Mouse (Mus musculus) heart, adult 2 months (tissue): ENCODE results near the gene Tas1r1. TPM values are rescaled to one million over a fixed set of nuclear protein-coding genes. Genes with fewer than 3 reads are reported as not detected.

Source experiments
- DNase-seq, 2 experiments: peaks; one replicate each; pipeline ENCODE4 v3.0.0; 2021
- H3K27ac ChIP-seq: fragments of 200-600 bp; 2 replicates; pipeline ENCODE4 v1.8.1; 2022
- H3K27me3 ChIP-seq: fragments of 200-500 bp; 2 replicates; pipeline ENCODE4 v1.6.1; 2012; ENCODE audit warnings: mild to moderate bottlenecking, low read length, inconsistent platforms, mixed read lengths; ENCODE audit not compliant: control insufficient read depth, insufficient read depth
- H3K36me3 ChIP-seq: fragments of 200-500 bp; 2 replicates; pipeline ENCODE4 v1.6.1; 2012; ENCODE audit warnings: low read length, inconsistent platforms; ENCODE audit not compliant: control insufficient read depth, insufficient read depth
- H3K4me1 ChIP-seq: fragments of 200-500 bp; 2 replicates; pipeline ENCODE4 v1.6.1; 2011; ENCODE audit warnings: low read length; ENCODE audit not compliant: control insufficient read depth, insufficient read depth
- H3K4me3 ChIP-seq: fragments of 200-600 bp; 2 replicates; pipeline ENCODE4 v1.8.1; 2022
- H3K79me2 ChIP-seq: fragments of 200-500 bp; replicated peaks from 2 replicates; pipeline ENCODE4 v1.6.1; 2012; ENCODE audit warnings: mild to moderate bottlenecking, inconsistent platforms, low read length, moderate library complexity, mixed read lengths; ENCODE audit not compliant: control insufficient read depth, insufficient read depth
- H3K9ac ChIP-seq: fragments of 200-500 bp; 2 replicates; pipeline ENCODE4 v1.6.1; 2012; ENCODE audit warnings: low read depth, mild to moderate bottlenecking, control low read depth, inconsistent platforms, low read length, mixed read lengths
- CTCF ChIP-seq: fragments of 200-600 bp; IDR thresholded peaks from 2 replicates; pipeline ENCODE4 v1.8.1; 2022; ENCODE audit warnings: antibody characterized with exemption, mild to moderate bottlenecking, moderate library complexity
- EP300 ChIP-seq: fragments of 200-500 bp; IDR thresholded peaks from 2 replicates; pipeline ENCODE4 v1.6.1; 2011; ENCODE audit warnings: low read depth, low read length, control low read depth; ENCODE audit not compliant: insufficient read depth
- POLR2A ChIP-seq: fragments of 200-500 bp; IDR thresholded peaks from 2 replicates; pipeline ENCODE4 v1.6.1; 2011; ENCODE audit warnings: mild to moderate bottlenecking, low read depth, low read length, control low read depth; ENCODE audit not compliant: insufficient read depth
- WGBS: fragments of 180-500 bp; shearing (Covaris S2); methylation state at CpG from one replicate; pipeline ENCODE4 v1.1.7; 2018; 5-methylcytosine and 5-hydroxymethylcytosine counted together
- intact Hi-C: fragments of 180-260 bp; cut with DNase I; formaldehyde crosslinking; loops from one replicate; pipeline ENCODE4 v1.15.1; 2025
- long read RNA-seq: library from polyadenylated mRNA; stranded (forward); transcript quantifications from one replicate; pipeline ENCODE4 v2.0.0, GENCODE M21; 2021
- polyA plus RNA-seq: library from polyadenylated mRNA; depleted of rRNA; stranded (reverse); fragments of >200 nt; gene quantifications from 2 replicates; pipeline ENCODE4 v1.2.3, GENCODE M21; 2012; rRNA removed
- total RNA-seq, 2 experiments: library from RNA; stranded (reverse); gene quantifications; 2 replicates each; pipeline ENCODE4 v1.2.3; 2021

Tas1r1 gene
- total RNA-seq (under 1 TPM; 0.08 to 0.11 TPM), polyA plus RNA-seq (0.08 TPM in 1 of 2 replicates, not detected in the other)
- long read RNA-seq = 0 reads

DNA sequence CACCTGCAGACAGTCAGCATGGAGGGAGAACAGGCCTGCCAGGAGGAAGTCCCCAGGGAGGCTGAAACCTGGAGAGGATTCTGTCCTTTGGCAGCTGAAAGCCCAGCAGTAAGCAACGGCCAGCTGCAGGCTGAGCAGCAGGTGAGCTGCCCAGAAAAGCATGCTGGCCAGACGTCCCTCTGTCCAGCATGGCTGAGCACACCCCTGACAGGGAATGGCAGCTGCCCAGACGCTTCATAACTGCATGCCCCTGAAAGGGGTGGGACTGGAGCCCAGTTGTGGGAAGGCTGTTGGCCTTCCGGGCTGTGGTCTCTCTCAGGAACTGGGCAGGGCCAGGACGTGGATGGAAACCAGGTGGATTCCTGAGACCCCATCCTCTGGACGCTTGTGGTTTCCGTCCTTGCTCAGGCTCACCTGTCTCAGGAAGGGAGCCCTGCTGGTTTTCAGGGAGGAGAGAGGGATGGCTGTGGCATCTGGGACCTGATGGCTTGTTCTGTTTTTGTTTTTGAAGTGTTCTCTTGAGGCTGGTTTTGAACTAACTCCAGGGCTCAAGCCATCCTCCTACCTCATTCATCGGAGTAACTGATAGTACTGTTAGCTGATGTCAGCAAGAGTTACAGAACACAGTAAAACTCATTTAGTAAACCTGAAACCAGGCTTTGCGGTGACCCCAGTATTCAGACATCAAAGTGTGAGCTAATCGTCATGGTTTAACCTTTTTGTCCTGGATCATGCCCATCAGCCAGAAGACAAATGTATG lies at the start of gene Tas1r1:
TSS of gene Tas1r1 (minus strand) at position 344 of the 760 bp plus-strand sequence.
- H3K36me3 ChIP-seq = no peaks in the 10 kb centered on the region
- H3K27ac ChIP-seq = peak within 1 kb of the TSS; percentile 78
- H3K4me1 ChIP-seq = peaks cover 2% of the 10 kb centered on the region
- intact Hi-C loops = loop anchor here (2.0 kb wide), 2 partner anchors 58 kb away; no protein-coding TSS in a partner anchor
- TF ChIP-seq CTCF (no peak), POLR2A (no peak), EP300 (no peak)
- no peak for DNase-seq
- H3K27me3 ChIP-seq = no peaks in the 10 kb centered on the region
- H3K4me3 ChIP-seq = peak within 1 kb of the TSS; percentile 98
- H3K79me2 ChIP-seq = peaks cover 3% of the 10 kb centered on the region
- WGBS = 32% methylated on average over 10 of the region's 10 CpGs
- peak within 1 kb of the TSS; percentile 99 for H3K9ac ChIP-seq

DNA sequence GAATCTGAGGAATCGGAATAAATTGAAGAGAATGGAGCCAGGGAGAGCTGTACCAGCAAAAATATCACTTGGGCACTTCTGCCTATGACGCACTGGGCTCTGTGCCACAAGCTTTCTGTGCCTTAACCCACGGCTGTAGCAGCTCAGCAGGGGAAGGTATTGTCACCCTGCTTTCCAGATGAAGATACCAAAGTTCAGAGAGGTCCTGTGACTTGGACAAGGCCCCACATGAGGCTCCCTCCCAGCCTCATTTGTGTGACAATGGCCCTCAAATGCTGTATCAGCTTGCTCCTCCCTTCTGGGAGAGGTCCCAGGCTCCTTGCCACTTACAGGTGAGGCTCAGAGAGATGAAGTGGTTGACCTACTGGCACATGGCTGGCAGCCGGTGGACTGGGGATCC lies 49.8 kb upstream of the Tas1r1 start:
- Histone ChIP-seq H3K27me3 (no peaks in the 10 kb centered on the region), H3K27ac (no peak overlapping the region; the same call in 1 of the 2 replicates), H3K4me3 (no peak overlapping the region), H3K9ac (no peak overlapping the region), H3K79me2 (no peaks in the 10 kb centered on the region; the same call in 1 of the 2 replicates), H3K36me3 (no peaks in the 10 kb centered on the region), H3K4me1 (peaks cover 7% of the 10 kb centered on the region)
- TF ChIP-seq POLR2A (no peak), EP300 (no peak), CTCF (no peak)
- intact Hi-C loops = no loop called here
- DNase-seq = peak in 1 of 2 experiments; percentile 45
- 50% methylated on average over 4 of the region's 4 CpGs for WGBS

DNA sequence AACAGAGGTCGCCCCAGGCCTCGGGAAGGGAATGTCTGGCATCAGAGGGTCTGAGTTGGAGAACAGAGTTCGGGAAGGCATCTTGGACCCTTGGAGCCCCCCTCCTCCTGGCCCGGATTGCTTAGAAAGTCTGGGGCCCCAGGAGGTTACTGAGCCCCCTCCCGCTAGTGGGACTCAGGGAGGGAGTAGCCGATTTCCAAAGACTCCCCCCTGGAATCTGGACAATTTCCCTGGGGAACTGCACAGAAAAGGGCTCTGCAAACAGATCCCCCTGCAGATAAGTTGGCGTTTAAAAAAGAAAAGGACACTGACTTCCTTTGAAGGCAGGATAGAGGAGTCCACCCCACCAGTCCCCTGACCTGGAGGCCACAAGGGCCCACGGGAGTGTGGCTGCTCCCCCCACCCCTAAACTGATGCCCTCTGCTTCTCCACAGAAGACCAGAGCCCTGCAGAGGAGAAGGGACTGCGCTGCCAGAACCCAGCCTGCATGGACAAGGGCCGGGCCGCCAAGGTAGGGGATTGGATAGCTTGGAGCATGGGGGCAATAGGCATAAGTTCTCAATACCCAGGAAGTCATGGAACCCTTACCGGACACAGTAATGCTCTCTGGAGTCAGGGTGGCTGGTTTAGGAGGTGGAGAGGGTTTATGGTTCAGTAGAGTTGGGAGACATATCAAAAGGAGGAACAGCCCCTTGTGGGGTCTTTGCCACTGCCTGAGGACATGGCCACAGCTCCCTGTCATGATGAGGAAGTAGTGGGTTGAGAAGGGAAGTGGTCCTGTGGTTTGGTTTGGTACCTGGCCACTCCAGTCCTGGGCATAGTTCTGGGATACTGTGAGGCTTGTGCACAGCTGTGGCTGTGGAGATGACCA lies 49.1 kb upstream of the Tas1r1 start:
- peak in 1 of 2 experiments; percentile 34 for DNase-seq
- intact Hi-C loops = no loop called here
- H3K27me3 ChIP-seq = no peaks in the 10 kb centered on the region
- no peaks in the 10 kb centered on the region; the same call in 1 of the 2 replicates for H3K79me2 ChIP-seq
- TF ChIP-seq POLR2A = no peak
- TF ChIP-seq EP300 = no peak
- no peak for TF ChIP-seq CTCF
- no peaks in the 10 kb centered on the region for H3K36me3 ChIP-seq
- 13% methylated on average over 12 of the region's 12 CpGs for WGBS
- peaks cover 7% of the 10 kb centered on the region for H3K4me1 ChIP-seq
- peak overlapping the region; percentile 78 for H3K4me3 ChIP-seq
- peak overlapping the region; percentile 97 for H3K9ac ChIP-seq
- peak overlapping the region; percentile 80 for H3K27ac ChIP-seq

DNA sequence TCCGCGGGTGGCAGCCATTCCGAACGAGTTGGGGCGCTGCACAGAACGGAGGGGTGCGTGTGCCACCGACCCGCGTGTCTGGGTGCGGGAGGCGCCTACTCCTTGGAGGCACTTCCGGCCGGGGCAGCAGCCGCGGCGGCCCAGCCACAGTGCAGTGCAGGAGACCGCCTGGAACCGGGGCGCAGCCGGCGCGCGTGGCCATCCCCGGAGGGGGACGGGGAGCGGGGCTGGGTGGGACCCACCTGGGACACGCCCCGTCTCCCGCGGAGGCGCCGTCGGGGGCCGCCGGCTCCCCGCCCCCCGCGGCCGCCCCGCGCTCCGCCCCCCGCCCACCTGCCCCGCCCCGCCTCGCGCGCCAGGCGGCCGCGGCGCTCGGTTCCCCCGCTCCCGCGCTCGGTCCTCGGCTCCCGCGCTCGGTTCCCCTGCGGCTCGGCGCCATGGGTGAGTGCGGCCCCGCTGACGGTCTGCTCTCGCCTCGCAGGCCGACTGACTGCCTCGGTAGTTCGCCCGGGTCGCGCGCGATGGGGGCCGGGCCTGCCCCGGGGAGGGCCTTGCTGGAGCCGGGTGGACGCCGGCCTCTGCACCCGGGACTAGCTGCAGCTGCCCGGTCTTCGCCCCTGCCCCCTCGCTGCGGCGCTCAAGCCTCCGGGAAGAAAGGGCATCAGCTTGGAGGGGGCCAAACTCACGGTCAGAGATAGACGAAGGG lies 48.3 kb upstream of the Tas1r1 start:
- intact Hi-C loops = no loop called here
- TF ChIP-seq CTCF (no peak), POLR2A (peak; percentile 35; the same call in 1 of the 2 replicates), EP300 (no peak)
- Histone ChIP-seq H3K79me2 (no peaks in the 10 kb centered on the region; the same call in 1 of the 2 replicates), H3K27me3 (no peaks in the 10 kb centered on the region), H3K4me1 (peaks cover 7% of the 10 kb centered on the region), H3K27ac (peak overlapping the region; percentile 80), H3K9ac (peak overlapping the region; percentile 97), H3K36me3 (no peaks in the 10 kb centered on the region), H3K4me3 (peak overlapping the region; percentile 78)
- DNase-seq = peak; percentile 80 to 81
- 1% methylated on average over 73 of the region's 92 CpGs for WGBS

DNA sequence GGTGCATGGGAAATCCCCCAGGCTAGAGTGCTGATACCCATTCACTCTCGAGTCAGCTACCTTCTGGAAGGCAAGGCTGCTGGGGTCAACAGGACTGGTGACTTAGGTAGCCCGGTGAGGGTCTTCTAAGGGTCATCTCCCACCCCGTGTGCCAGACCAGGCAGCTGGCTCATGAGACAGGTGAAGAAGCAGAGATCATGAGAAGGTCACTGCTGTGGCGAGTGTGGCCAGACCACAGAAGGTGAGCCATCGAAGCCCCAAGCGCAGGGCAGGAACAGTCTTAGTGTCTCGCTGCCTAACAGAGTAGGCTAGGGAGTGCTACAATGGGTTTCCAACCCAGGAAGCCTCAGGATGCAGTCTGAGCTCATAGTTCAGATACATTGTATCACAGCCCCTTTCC lies 46.2 kb upstream of the Tas1r1 start:
- WGBS = 88% methylated on average over 7 of the region's 7 CpGs
- Histone ChIP-seq H3K36me3 (no peaks in the 10 kb centered on the region), H3K27ac (no peak overlapping the region), H3K9ac (no peak overlapping the region), H3K79me2 (no peaks in the 10 kb centered on the region; the same call in 1 of the 2 replicates), H3K4me1 (peaks cover 3% of the 10 kb centered on the region), H3K27me3 (no peaks in the 10 kb centered on the region), H3K4me3 (no peak overlapping the region)
- TF ChIP-seq POLR2A (no peak), CTCF (no peak), EP300 (no peak)
- intact Hi-C loops = no loop called here
- no peak for DNase-seq
